In the genomic region with DNA sequence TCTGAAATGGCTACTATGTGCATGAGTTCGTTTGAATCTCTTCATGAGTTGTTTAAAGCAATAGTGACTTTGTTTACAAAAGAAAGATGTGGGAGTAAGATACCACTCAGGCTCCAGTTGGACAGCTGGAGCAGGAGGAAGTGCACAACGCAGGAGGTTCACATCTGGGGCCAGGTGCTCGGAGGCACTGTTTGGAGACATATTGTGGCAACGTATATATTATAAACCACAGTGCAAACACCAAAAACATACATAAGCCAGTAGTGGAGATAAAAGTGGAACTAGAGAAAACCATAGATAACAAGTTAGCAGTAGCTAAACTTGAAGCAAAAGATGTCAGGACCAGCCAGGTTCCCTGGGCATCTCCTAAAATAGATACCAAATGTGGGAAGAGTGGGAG, we compare ENCODE assay signal across 20 mouse cellular contexts.
"Had no signal": no experiment of that assay in that cellular context is flagged by ENCODE, and none has a peak within 500 bp of the region (broad histone marks: within the 10 kb centered on the region; RNA-seq: fewer than 3 reads in every experiment).

No protein-coding gene starts in this region.

- H3K27ac ChIP-seq: intestine, embryonic 15.5 days; left cerebral cortex, adult 2 months; limb, embryonic 12.5 days; limb, embryonic 15.5 days; liver, embryonic 12.5 days; liver, embryonic 15.5 days; macrophage; stomach, embryonic 15.5 days had no signal

- H3K36me3 ChIP-seq: intestine, embryonic 15.5 days; limb, embryonic 15.5 days; liver, embryonic 12.5 days; liver, embryonic 15.5 days; stomach, embryonic 15.5 days had no signal

- H3K4me2 ChIP-seq: intestine, embryonic 15.5 days; limb, embryonic 12.5 days; limb, embryonic 15.5 days; lung, embryonic 14.5 days; midbrain, embryonic 11.5 days; stomach, embryonic 15.5 days had no signal

- H3K9ac ChIP-seq: intestine, embryonic 15.5 days; limb, embryonic 12.5 days; limb, embryonic 15.5 days; liver, embryonic 12.5 days; liver, embryonic 15.5 days; lung, embryonic 14.5 days; stomach, embryonic 15.5 days had no signal

- H3K27me3 ChIP-seq: intestine, embryonic 15.5 days; limb, embryonic 12.5 days; limb, embryonic 15.5 days; liver, embryonic 12.5 days; liver, embryonic 15.5 days; stomach, embryonic 15.5 days had no signal

- DNase-seq: kidney, adult 2 months; kidney, postnatal 10 days; kidney, postnatal 36 days; layer of hippocampus, postnatal 36 days; lung, embryonic 14.5 days; midbrain, embryonic 14.5 days; right cerebral cortex, adult 18-20 months; right cerebral cortex, postnatal 14 days; spleen, adult 18-20 months had no signal

- H3K4me3 ChIP-seq: intestine, embryonic 15.5 days; left cerebral cortex, adult 2 months; limb, embryonic 12.5 days; limb, embryonic 15.5 days; liver, embryonic 12.5 days; liver, embryonic 15.5 days; megakaryocyte, embryonic 14.5 days; stomach, embryonic 15.5 days had no signal

- H3K4me1 ChIP-seq: intestine, embryonic 15.5 days; limb, embryonic 12.5 days; limb, embryonic 15.5 days; stomach, embryonic 15.5 days had no signal

- H3K9me3 ChIP-seq: intestine, embryonic 15.5 days; limb, embryonic 12.5 days; limb, embryonic 15.5 days; liver, embryonic 12.5 days; liver, embryonic 15.5 days; megakaryocyte, embryonic 14.5 days; stomach, embryonic 15.5 days had no signal

- ATAC-seq: lung, postnatal 0 days had no signal
